Mouse (Mus musculus) adrenal gland, postnatal 36 days (tissue): ENCODE measurements at regions not wholly inside any gene's neighbourhood (a gene's known extent, or its start where the extent isn't known, plus 50 kb on each side); places are given as distances from the start of the nearest gene placed in this dataset.
A peak's percentile ranks its signal among the peaks of the same experiment; 100 is the strongest.
"Not testable (repeated sequence)": the region's sequence is repeated elsewhere in the genome, so short reads cannot be mapped to it uniquely, and the experiment has no call there.

Source experiments
- DNase-seq, 2 experiments: peaks; one replicate each; pipeline ENCODE4 v3.0.0; 2021; ENCODE audit warnings: mixed read lengths in 1 of 2

- DNase-seq: no peak
Measured at GRCm38 (mm10) chr17:14144082-14144481, 60.0 kb downstream of the Dact2 start.

DNA sequence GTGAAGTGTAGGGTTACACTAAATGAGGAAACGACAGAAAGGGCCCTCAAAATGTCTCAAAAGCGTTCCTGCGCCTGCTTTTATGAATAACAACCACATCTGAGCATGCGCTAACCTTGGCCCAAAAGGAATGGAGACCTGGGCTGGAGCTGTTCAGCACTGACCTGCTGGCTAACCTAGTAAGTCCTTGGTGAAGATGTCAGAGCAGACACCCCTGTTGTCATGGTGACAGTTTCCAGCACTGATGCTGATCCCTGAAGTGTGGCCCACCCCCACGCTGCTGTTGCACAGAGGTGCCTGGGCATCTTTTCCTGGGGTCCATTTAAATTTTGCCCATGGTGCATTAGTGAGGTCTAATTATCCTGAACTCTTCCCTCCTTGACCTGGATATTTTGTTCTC, 62.4 kb downstream of the Dact2 start:
- DNase-seq: no peak

DNA sequence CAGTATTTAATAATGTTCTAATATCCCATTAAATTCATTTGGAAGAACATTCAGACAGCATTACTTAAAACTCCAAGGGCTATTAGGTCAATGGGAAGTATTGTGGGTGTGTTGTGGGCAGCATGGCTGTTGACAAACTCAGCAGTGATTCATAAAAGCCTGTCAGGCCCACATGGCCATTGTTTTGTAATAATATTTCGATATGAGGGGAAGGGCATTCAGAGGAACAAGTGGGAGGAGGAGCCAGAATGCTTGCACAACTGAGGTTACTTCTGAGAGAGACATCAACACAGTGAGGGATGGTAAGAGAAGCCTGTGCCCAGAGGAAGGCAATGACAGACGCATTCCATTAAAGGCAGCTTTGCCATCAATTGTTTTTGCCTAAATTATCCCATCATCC, 63.8 kb downstream of the Dact2 start:
- peak; percentile 7 to 54 for DNase-seq

DNA sequence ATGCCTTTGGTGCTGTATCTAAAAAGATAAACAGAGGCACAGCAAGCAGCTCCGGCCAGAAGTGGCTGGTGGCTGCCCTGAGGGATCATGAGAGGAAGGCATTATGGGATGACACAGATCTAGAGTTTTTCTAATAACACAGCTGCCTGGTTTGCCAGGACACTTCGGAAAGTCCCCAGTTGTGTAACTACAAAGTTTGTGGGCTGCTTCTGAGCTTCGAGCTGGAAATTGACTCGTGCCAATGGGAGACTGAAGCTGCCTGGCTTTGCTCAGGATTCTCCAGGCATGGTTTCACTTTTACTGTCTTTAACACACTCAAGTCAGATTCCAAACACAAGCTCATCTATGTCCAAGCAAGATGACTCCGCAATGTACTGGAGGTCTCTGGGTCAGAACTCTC, 65.2 kb downstream of the Dact2 start:
- no peak for DNase-seq

DNA sequence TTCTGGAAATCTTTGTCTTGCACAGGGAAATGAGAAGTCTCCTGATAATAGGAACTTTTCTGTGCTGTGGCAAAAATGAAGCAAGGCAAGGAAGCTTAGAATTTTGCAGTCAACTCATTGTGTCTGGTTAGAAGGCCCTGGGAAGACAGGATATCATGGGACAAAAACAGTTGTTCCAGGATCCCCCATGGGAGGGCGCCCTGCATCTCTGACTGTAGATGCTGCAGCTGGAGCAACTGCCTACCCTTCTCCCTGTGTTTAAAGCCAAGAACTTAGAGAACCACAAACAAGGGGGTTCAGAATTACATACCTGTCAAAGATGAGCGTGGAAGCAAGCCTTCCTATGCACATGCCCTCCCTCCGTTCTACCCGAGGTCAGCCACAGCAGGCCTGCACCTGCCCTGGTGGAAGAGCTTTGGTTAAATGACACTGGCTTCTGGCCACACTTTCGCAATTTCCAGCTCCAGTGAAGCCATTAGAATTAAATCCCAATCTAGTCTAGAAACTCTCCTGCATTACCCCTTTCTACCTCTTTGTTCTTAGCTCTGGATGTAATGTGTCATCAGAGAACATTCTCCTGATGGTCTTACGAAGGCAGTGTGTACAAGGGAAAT, 67.3 kb downstream of the Dact2 start:
- peak; percentile 66 to 69 for DNase-seq

- no peak for DNase-seq
Measured at GRCm38 (mm10) chr17:14134604-14135003, 69.5 kb downstream of the Dact2 start.

DNA sequence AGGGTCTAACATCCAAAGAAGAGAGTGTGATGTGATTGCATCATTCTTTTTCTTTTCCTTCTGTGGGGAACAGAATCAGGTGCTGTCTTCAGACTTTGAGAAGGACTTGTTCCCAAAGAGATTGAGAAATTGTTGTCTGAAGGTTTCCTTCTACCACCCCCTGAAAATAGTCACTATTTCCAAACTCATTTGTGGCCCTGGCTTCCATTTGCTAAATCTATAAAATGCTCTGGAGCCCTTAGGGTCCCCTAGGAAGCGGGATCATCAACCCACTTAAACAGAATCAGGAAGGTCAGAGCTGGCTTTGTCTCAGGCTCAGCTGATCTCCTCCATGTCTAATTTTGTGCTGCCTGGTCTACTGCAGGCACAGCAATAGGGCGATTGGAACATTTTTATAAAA, 70.1 kb downstream of the Dact2 start:
- no peak for DNase-seq

- DNase-seq: not testable (repeated sequence)
Measured at GRCm38 (mm10) chr17:14127031-14127430, 67.7 kb upstream of the Gm7358 start.

- DNase-seq: no peak
Measured at GRCm38 (mm10) chr17:14118863-14119262, 59.5 kb upstream of the Gm7358 start.

DNA sequence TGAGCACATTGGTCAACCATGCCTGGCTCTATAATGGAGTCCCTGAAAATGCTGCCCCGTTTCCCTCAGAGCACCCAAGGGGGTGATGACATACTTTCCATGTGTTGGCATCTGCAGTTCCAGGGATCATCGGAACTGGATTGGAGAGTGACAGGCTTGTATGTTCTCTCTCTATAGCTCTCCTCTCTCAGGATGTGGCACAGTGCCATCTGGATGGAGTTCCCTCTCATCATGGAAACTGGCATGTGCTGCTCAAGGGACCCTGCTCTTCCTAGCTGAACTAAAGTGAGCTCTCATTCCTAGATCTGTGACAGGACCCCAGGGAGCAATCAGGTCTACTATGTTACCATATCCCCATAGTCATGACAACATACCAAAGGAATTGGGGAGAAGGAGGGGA, 56.9 kb upstream of the Gm7358 start:
- DNase-seq: no peak

DNA sequence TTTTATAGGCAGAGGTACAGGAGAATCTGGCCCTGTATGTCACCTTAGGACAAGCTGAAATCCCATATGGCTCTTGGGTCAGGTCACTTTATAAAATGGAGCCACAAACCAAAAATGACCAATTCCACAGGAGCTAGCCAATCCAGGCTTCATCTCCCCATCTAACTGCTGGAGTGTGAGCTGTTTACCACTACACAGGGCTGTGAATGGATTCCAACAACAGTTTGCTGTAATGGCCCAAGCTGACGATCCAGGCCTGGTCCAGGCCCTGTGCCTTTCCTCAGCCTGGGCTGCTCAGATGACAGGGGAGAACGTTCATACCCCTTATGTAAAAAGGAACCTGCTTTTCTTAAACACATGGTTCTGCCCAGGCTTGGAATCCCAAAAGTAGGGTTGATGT, 55.5 kb upstream of the Gm7358 start:
- DNase-seq: no peak

GRCm38 (mm10) chr17:14111692-14112091, 52.4 kb upstream of the Gm7358 start:
- peak; percentile 7 to 19 for DNase-seq
